Mouse (Mus musculus): Measurements from ENCODE around the gene Krtap10-10.

GRCm38 (mm10) chr10:77814382-77814781, 21.4 kb upstream of the Krtap10-10 start, which contains the start of gene Gm2696:
- TF ChIP-seq POLR2A (IDR thresholded peaks at IDR 0.05; ENCODE audit: extremely low read depth, insufficient read depth, low read length) (no peak), CTCF (IDR thresholded peaks at IDR 0.05; ENCODE audit: extremely low read depth, insufficient read depth, low read length) (no peak)

Measured in cortical plate, adult 2 months (tissue).